ENCODE assay signal across 8 mouse cellular contexts in the genomic region with DNA sequence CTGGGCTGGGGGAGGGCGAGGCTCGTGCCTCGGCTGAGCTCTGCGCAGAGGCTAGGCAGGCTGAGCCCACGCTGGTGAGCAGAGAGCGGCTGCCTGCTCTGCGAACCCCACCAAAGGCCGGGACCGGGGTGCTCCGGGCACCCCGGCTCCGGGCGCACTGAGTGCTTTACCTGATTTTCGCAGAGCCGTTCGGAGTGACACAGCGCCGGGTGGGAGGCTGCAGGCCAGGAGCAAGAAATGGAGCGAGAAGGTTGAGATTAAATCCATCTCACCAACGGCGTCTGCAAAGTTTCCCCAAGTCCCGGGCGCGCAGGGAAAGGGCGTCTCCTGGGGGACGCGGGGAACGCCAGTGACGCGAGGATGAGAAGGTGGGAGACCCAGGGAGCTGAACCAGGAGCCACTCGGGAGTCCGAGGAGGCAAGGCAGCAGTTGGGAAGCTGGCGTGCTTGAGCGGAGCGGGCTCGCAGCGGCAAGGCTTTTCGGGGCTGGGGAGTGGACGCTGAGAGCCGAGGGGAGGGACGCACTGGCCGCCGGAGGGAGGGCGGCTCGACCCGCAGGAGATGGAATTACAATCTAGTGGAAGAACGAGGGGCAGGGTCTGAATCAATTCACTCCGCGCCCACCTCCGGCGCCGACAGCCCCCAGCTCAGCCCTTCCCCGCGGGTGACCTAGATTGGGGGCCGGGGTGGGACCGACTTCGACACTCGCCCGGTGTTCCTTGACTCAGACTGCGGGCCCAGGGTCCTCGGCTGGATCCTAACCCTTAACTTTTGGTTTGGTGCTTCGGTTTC. TPM values are rescaled to one million over a fixed set of nuclear protein-coding genes. Genes with fewer than 3 reads are reported as not detected.
DNase-seq lines count a peak whose midpoint lies in the region; ATAC-seq and TF ChIP-seq lines count a peak whose summit lies in the region.

TSS of gene Egflam (minus strand) at position 578 of the 791 bp plus-strand sequence.

- H3K27me3 ChIP-seq in heart, embryonic 11.5 days (ENCODE audit: control insufficient read depth, insufficient read depth, low read length): 0 out of 2 replicates have a peak, but pooled peaks cover 2% of the 10 kb centered on the region
- H3K27me3 ChIP-seq in limb, embryonic 11.5 days (ENCODE audit: control insufficient read depth, insufficient read depth, low read length): no peaks in the 10 kb centered on the region
- peaks cover 9% of the 10 kb centered on the region; the same call in 1 of the 2 replicates for H3K27me3 ChIP-seq in midbrain, postnatal 0 days (ENCODE audit: insufficient read depth, low read length)

- 0 out of 2 replicates have a peak, but pooled peaks cover 7% of the 10 kb centered on the region for H3K4me1 ChIP-seq in heart, embryonic 11.5 days (ENCODE audit: control insufficient read depth, insufficient read depth, low read length)
- H3K4me1 ChIP-seq in limb, embryonic 11.5 days (ENCODE audit: control insufficient read depth, insufficient read depth, low read length): 0 out of 2 replicates have a peak, but pooled peaks cover 4% of the 10 kb centered on the region
- H3K4me1 ChIP-seq in midbrain, postnatal 0 days (ENCODE audit: insufficient read depth, low read length): no peaks in the 10 kb centered on the region

- H3K27ac ChIP-seq in heart, embryonic 11.5 days (ENCODE audit: low read depth, low read length): no peak within 1 kb of the TSS
- peak within 1 kb of the TSS; percentile 59; the same call in 1 of the 2 replicates for H3K27ac ChIP-seq in limb, embryonic 11.5 days (replicated peaks; ENCODE audit: low read depth, low read length)
- H3K27ac ChIP-seq in midbrain, postnatal 0 days (ENCODE audit: low read depth, low read length): peak within 1 kb of the TSS; percentile 12; the same call in 1 of the 2 replicates

- peak within 1 kb of the TSS; percentile 66 for H3K4me3 ChIP-seq in heart, embryonic 11.5 days (ENCODE audit: low read depth, low read length)
- H3K4me3 ChIP-seq in limb, embryonic 11.5 days (ENCODE audit: low read depth, low read length): peak within 1 kb of the TSS; percentile 69
- H3K4me3 ChIP-seq in midbrain, postnatal 0 days (ENCODE audit: low read depth, low read length): peak within 1 kb of the TSS; percentile 62

- TF ChIP-seq CTCF in midbrain, postnatal 0 days (IDR thresholded peaks at IDR 0.05): no peak

- peak within 1 kb of the TSS; percentile 73 for H3K9ac ChIP-seq in heart, embryonic 11.5 days (ENCODE audit: low read depth, low read length)
- H3K9ac ChIP-seq in limb, embryonic 11.5 days (ENCODE audit: low read length): peak within 1 kb of the TSS; percentile 77
- peak within 1 kb of the TSS; percentile 56 for H3K9ac ChIP-seq in midbrain, postnatal 0 days (replicated peaks; ENCODE audit: low read length, poor library complexity, severe bottlenecking)

- peak within 1 kb of the TSS; percentile 98 for H3K4me2 ChIP-seq in heart, embryonic 11.5 days
- peak within 1 kb of the TSS; percentile 86 for H3K4me2 ChIP-seq in limb, embryonic 11.5 days (ENCODE audit: low read depth, severe bottlenecking)
- peak within 1 kb of the TSS; percentile 99 for H3K4me2 ChIP-seq in midbrain, postnatal 0 days (ENCODE audit: low read depth, low read length, poor library complexity, severe bottlenecking)

- H3K36me3 ChIP-seq in heart, embryonic 11.5 days (ENCODE audit: control insufficient read depth, insufficient read depth, low read length): no peaks in the 10 kb centered on the region
- H3K36me3 ChIP-seq in limb, embryonic 11.5 days (ENCODE audit: control insufficient read depth, insufficient read depth, low read length): no peaks in the 10 kb centered on the region
- no peaks in the 10 kb centered on the region for H3K36me3 ChIP-seq in midbrain, postnatal 0 days (ENCODE audit: insufficient read depth, low read length)

- intact Hi-C loops in left cerebral cortex, postnatal 36 days (cut with DNase I): no loop called here

- under 1% methylated on average over 62 of the region's 62 CpGs for WGBS in heart, embryonic 11.5 days (ENCODE audit: insufficient replicate concordance)
- under 1% methylated on average over 61 of the region's 62 CpGs for WGBS in limb, embryonic 11.5 days
- WGBS in midbrain, postnatal 0 days: under 1% methylated on average over 61 of the region's 62 CpGs

- H3K9me3 ChIP-seq in heart, embryonic 11.5 days (replicated peaks; ENCODE audit: control insufficient read depth, low read length): 0 out of 2 replicates have a peak, but pooled peaks cover 2% of the 10 kb centered on the region
- no peaks in the 10 kb centered on the region for H3K9me3 ChIP-seq in limb, embryonic 11.5 days (ENCODE audit: control insufficient read depth, low read length)
- no peaks in the 10 kb centered on the region for H3K9me3 ChIP-seq in midbrain, postnatal 0 days (ENCODE audit: low read length)

- ATAC-seq in heart, embryonic 11.5 days (replicated peaks; ENCODE audit: insufficient number of reproducible peaks, low FRiP score, low TSS enrichment): peak; percentile 71; the same call in 1 of the 2 replicates
- ATAC-seq in limb, embryonic 11.5 days (ENCODE audit: insufficient number of reproducible peaks, low FRiP score, low TSS enrichment, low read depth): peak; percentile 81; the same call in 1 of the 2 replicates
- ATAC-seq in midbrain, postnatal 0 days (ENCODE audit: low FRiP score): 0 out of 2 replicates have a peak, but pooled peaks have one; percentile 45

- DNase-seq in left cerebral cortex, postnatal 36 days (ENCODE audit: low spot score in 2 of 2): peak; percentile 7 to 11
- no peak for DNase-seq in left cerebral cortex, adult 8-10 months (ENCODE audit: low spot score in 2 of 2)
- DNase-seq in embryo, embryonic 11 days: peak; percentile 76
- DNase-seq in limb, embryonic 11.5 days (ENCODE audit: low spot score): peak; percentile 75
- peak; percentile 2 for DNase-seq in midbrain, postnatal 0 days (ENCODE audit: low spot score)
- DNase-seq in right cerebral cortex, adult 18-20 months: no peak
- DNase-seq in layer of hippocampus, adult 11-12 months (ENCODE audit: low spot score): no peak

RNA-seq across cellular contexts. Expression of gene Egflam, which starts in this region (rescaled TPM):
- 1 to 10 TPM; 3.4 to 5.7 TPM for total RNA-seq in left cerebral cortex, postnatal 36 days (2021)
- 1 to 10 TPM; 2.5 to 5.4 (median 3.8) TPM for total RNA-seq in left cerebral cortex, adult 8-10 months (2022)
- polyA plus RNA-seq in heart, embryonic 11.5 days (2014; fragmentation: Nextera tagmentation; extraction: Ambion mirVana): 7.8 and 7.9 TPM in 2 replicates
- polyA plus RNA-seq in limb, embryonic 11.5 days (2014; fragmentation: Nextera tagmentation; extraction: Ambion mirVana): 13.5 and 18.6 TPM in 2 replicates
- total RNA-seq in midbrain, postnatal 0 days (2014; rRNA removed): 7.8 and 8.6 TPM in 2 replicates
- 8.6 and 8.8 TPM in 2 replicates for polyA plus RNA-seq in midbrain, postnatal 0 days (2015; fragmentation: Nextera tagmentation; extraction: Ambion mirVana)

Comparison
In these comparisons a context has a peak if more than half of its experiments do, and no peak if none do; other contexts are left out.
1. DNase-seq: peak in left cerebral cortex, postnatal 36 days (2 of 2), embryo, embryonic 11 days (single experiment), limb, embryonic 11.5 days (single experiment) and midbrain, postnatal 0 days (single experiment); none in left cerebral cortex, adult 8-10 months (0 of 2), right cerebral cortex, adult 18-20 months (single experiment) and layer of hippocampus, adult 11-12 months (single experiment).
2. Peak in every context shown above with its lines, with median percentiles within 50 percentile points of each other: ATAC-seq, H3K4me2 ChIP-seq, H3K4me3 ChIP-seq and H3K9ac ChIP-seq.